Comparison of ENCODE assay signal across 9 mouse cellular contexts in the genomic region with DNA sequence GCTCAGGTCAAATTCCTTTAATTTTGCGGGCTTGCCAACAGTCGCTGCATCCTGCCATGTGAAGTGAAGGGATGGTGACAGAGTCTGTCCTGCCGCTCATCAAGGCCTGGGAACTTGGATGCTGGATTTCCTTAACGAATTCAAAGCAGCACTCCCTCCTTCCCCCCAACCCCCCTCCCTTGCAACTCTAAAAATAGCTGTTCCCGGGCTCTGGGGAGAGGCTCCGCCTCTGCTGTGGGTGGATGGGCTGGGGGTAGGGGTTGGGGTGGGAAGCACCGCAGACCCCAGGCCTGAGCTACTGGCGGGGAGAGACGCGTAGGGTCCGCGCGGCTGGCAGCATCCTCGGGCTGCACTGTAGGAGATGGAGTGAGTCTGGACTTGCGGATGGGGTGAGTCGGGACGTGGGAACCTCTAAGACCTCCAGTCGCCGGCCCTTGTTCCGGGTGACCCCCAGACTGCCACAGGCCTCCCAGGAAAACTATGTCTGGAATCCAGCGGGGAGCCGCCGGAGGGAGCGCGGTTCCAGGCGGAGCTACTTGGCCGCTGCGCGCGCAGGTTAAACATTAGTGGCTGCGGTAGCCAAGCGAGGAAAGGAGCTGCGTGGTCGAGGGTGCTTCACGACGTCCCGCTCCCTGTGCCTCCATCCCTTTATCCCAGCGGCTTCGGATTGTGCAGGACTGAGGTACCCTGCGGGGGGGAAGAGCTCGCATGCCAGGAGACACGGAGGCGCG. TPM values are rescaled to one million over a fixed set of nuclear protein-coding genes. Genes with fewer than 3 reads are reported as not detected.
DNase-seq lines count a peak whose midpoint lies in the region; ATAC-seq and TF ChIP-seq lines count a peak whose summit lies in the region.
"Had no signal": no experiment of that assay in that cellular context is flagged by ENCODE, and none has a peak within 500 bp of the region (broad histone marks: within the 10 kb centered on the region; RNA-seq: fewer than 3 reads in every experiment).

Dzip1l (plus strand) TSS at position 216 of the 731 bp plus-strand sequence.

- no peak for TF ChIP-seq CTCF in cortical plate, adult 2 months (IDR thresholded peaks at IDR 0.05; ENCODE audit: extremely low read depth, insufficient read depth, low read length)

- no peaks in the 10 kb centered on the region for H3K9me3 ChIP-seq in hindbrain, embryonic 16.5 days (ENCODE audit: control insufficient read depth, low read length)

- no peaks in the 10 kb centered on the region for H3K36me3 ChIP-seq in hindbrain, embryonic 16.5 days (ENCODE audit: control insufficient read depth, insufficient read depth, low read length)

- peak within 1 kb of the TSS; percentile 69 for H3K4me3 ChIP-seq in cortical plate, adult 2 months (ENCODE audit: insufficient read depth, low read length)
- H3K4me3 ChIP-seq in hindbrain, embryonic 16.5 days (ENCODE audit: low read length) = peak within 1 kb of the TSS; percentile 60

- peak; percentile 49 for DNase-seq in adrenal gland, adult 8-10 months
- DNase-seq in gastrocnemius, adult 8-10 months (ENCODE audit: low spot score in 2 of 2) = peak; percentile 35 to 47
- peak; percentile 71 to 73 for DNase-seq in left cerebral cortex, adult 8-10 months (ENCODE audit: low spot score in 2 of 2)
- DNase-seq in lung, postnatal 4 days = peak; percentile 82 to 91
- peak; percentile 80 for DNase-seq in right cerebral cortex, postnatal 4 days
- no peak for DNase-seq in spleen, adult 12 weeks (ENCODE audit: low spot score)

- TF ChIP-seq POLR2A in cortical plate, adult 2 months (IDR thresholded peaks at IDR 0.05; ENCODE audit: extremely low read depth, insufficient read depth, low read length) = peak; percentile 64; the same call in 1 of the 2 replicates

- peak within 1 kb of the TSS; percentile 79 for H3K9ac ChIP-seq in hindbrain, embryonic 16.5 days (ENCODE audit: low read depth, low read length)

- no peaks in the 10 kb centered on the region for H3K4me1 ChIP-seq in cortical plate, adult 2 months (ENCODE audit: control insufficient read depth, insufficient read depth, low read length)
- H3K4me1 ChIP-seq in hindbrain, embryonic 16.5 days (ENCODE audit: control insufficient read depth, insufficient read depth, low read depth, low read length) = peaks cover 21% of the 10 kb centered on the region

- 0% methylated on average over 44 of the region's 44 CpGs for WGBS in hindbrain, embryonic 16.5 days

- peak; percentile 93 for ATAC-seq in hindbrain, embryonic 16.5 days

- peak within 1 kb of the TSS; percentile 64 for H3K4me2 ChIP-seq in hindbrain, embryonic 16.5 days (ENCODE audit: low read length)

- H3K27ac ChIP-seq in cortical plate, adult 2 months (ENCODE audit: insufficient read depth, low read length) = peak within 1 kb of the TSS; percentile 82
- H3K27ac ChIP-seq in hindbrain, embryonic 16.5 days (ENCODE audit: low read depth, low read length) = peak within 1 kb of the TSS; percentile 85

- H3K27me3 ChIP-seq in hindbrain, embryonic 16.5 days (replicated peaks; ENCODE audit: control insufficient read depth, insufficient read depth, low read length) = no peaks in the 10 kb centered on the region

RNA-seq across cellular contexts. Expression of gene Dzip1l, which starts in this region (rescaled TPM):
- total RNA-seq in adrenal gland, adult 8-10 months (2022) = 1 to 10 TPM; 4.8 to 6.8 (median 5.1) TPM
- 12.2 and 12.9 TPM in 2 replicates for polyA plus RNA-seq in cortical plate, adult 2 months (2012; rRNA removed)
- total RNA-seq in gastrocnemius, adult 8-10 months (2022) = 1 to 10 TPM; 1.1 to 2.1 (median 1.4) TPM
- polyA plus RNA-seq in hindbrain, embryonic 16.5 days (2015; fragmentation: Nextera tagmentation; extraction: Ambion mirVana) = 10.0 and 10.2 TPM in 2 replicates
- total RNA-seq in left cerebral cortex, adult 8-10 months (2022) = 10 to 100 TPM; 24.2 to 26.2 (median 25.5) TPM
- total RNA-seq: hematopoietic stem cell, adult 5-6 weeks had no signal
